In the genomic region with DNA sequence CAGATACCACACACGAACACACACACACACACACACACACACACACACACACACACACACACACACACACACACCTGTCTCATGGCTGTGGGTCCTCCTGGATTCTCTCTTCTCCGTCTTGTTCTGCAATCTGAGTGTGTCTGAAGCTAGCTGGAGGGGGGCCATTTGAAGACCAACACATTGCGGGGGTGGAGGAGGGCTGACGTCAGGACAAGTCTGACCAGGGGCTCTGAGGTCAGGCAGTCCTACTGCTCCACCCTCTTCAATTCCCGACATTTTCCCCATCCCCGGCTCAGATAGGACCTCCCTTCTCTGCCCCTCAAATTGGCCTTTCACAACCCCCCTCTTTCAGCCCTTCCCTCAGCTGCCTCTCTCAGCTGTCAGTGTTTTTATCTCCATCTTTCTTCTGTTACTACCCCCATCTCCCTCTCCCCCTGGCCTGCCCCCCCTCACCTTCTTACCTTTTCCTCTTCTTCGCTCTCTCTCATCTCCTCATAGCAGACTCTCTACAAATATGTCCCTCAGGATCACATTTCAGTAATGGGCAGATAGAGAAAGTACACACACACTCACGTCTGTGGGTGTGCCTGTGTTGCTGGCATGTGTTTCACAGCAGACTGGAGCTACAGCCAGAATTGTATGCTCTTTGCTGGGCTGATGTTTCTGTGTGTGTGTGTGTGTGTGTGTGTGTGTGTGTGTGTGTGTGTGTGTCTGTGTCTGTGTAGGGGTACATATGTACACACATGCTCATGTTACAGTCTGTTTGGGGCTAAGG, we compare ENCODE assay signal across 15 mouse cellular contexts. TPM values are rescaled to one million over a fixed set of nuclear protein-coding genes. Genes with fewer than 3 reads are reported as not detected.
DNase-seq lines count a peak whose midpoint lies in the region; ATAC-seq and TF ChIP-seq lines count a peak whose summit lies in the region.
"Had no signal": no experiment of that assay in that cellular context is flagged by ENCODE, and none has a peak within 500 bp of the region (broad histone marks: within the 10 kb centered on the region; RNA-seq: fewer than 3 reads in every experiment).

A gene (minus strand): TSS at position 142 of the 775 bp plus-strand sequence.

- H3K27me3 ChIP-seq in forebrain, embryonic 13.5 days = 0 out of 2 replicates have a peak, but pooled peaks cover 2% of the 10 kb centered on the region
- H3K27me3 ChIP-seq in forebrain, embryonic 10.5 days (ENCODE audit: poor library complexity, severe bottlenecking) = peaks cover 15% of the 10 kb centered on the region
- no peaks in the 10 kb centered on the region for H3K27me3 ChIP-seq in lung, postnatal 0 days (replicated peaks; ENCODE audit: insufficient read depth, low read length)
- peaks cover 5% of the 10 kb centered on the region; the same call in 1 of the 2 replicates for H3K27me3 ChIP-seq in embryonic facial prominence, embryonic 15.5 days
- H3K27me3 ChIP-seq in stomach, embryonic 16.5 days (ENCODE audit: control insufficient read depth, insufficient read depth, low read length) = no peaks in the 10 kb centered on the region
- H3K27me3 ChIP-seq: stomach, embryonic 15.5 days had no signal

- H3K36me3 ChIP-seq in forebrain, embryonic 13.5 days (ENCODE audit: poor library complexity, severe bottlenecking) = no peaks in the 10 kb centered on the region
- H3K36me3 ChIP-seq in forebrain, embryonic 10.5 days (replicated peaks) = no peaks in the 10 kb centered on the region
- H3K36me3 ChIP-seq in lung, postnatal 0 days (ENCODE audit: insufficient read depth, low read length) = no peaks in the 10 kb centered on the region
- H3K36me3 ChIP-seq in embryonic facial prominence, embryonic 15.5 days = no peaks in the 10 kb centered on the region
- H3K36me3 ChIP-seq in stomach, embryonic 16.5 days (ENCODE audit: control insufficient read depth, insufficient read depth, low read length) = no peaks in the 10 kb centered on the region
- H3K36me3 ChIP-seq: heart, embryonic 15.5 days; stomach, embryonic 15.5 days had no signal

- no peak within 1 kb of the TSS for H3K4me3 ChIP-seq in forebrain, embryonic 13.5 days
- no peak within 1 kb of the TSS for H3K4me3 ChIP-seq in forebrain, embryonic 10.5 days
- H3K4me3 ChIP-seq in lung, postnatal 0 days (ENCODE audit: low read depth, low read length) = no peak within 1 kb of the TSS
- H3K4me3 ChIP-seq in embryonic facial prominence, embryonic 15.5 days (replicated peaks) = no peak within 1 kb of the TSS
- no peak within 1 kb of the TSS for H3K4me3 ChIP-seq in stomach, embryonic 16.5 days (replicated peaks; ENCODE audit: low read length)
- H3K4me3 ChIP-seq: heart, embryonic 15.5 days; stomach, embryonic 15.5 days had no signal

- no peaks in the 10 kb centered on the region for H3K9me3 ChIP-seq in forebrain, embryonic 13.5 days (replicated peaks)
- no peaks in the 10 kb centered on the region; the same call in 1 of the 2 replicates for H3K9me3 ChIP-seq in forebrain, embryonic 10.5 days
- H3K9me3 ChIP-seq in lung, postnatal 0 days (ENCODE audit: low read length) = no peaks in the 10 kb centered on the region
- H3K9me3 ChIP-seq in embryonic facial prominence, embryonic 15.5 days (replicated peaks) = no peaks in the 10 kb centered on the region
- no peaks in the 10 kb centered on the region for H3K9me3 ChIP-seq in stomach, embryonic 16.5 days (replicated peaks; ENCODE audit: control insufficient read depth, low read length)
- H3K9me3 ChIP-seq: heart, embryonic 15.5 days; stomach, embryonic 15.5 days had no signal

- TF ChIP-seq CTCF in lung, postnatal 0 days (IDR thresholded peaks at IDR 0.05) = no peak

- DNase-seq in forebrain, embryonic 10.5 days (ENCODE audit: extremely low spot score, low spot score) = no peak
- peak; percentile 32 for DNase-seq in lung, postnatal 0 days (ENCODE audit: low spot score)
- no peak for DNase-seq in lung, postnatal 25 days (ENCODE audit: low spot score)
- DNase-seq in spleen, postnatal 4 days (ENCODE audit: low spot score in 2 of 2) = no peak
- DNase-seq: heart, adult 18-20 months; kidney, adult 2 months; liver; lung, adult 2 months; right cerebral cortex, adult 18-20 months; thymus, postnatal 25 days had no signal

- 69% methylated on average over 8 of the region's 8 CpGs for WGBS in forebrain, embryonic 13.5 days
- WGBS in forebrain, embryonic 10.5 days = 67% methylated on average over 8 of the region's 8 CpGs
- 33% methylated on average over 8 of the region's 8 CpGs for WGBS in lung, postnatal 0 days
- WGBS in embryonic facial prominence, embryonic 15.5 days = 16% methylated on average over 8 of the region's 8 CpGs
- 29% methylated on average over 8 of the region's 8 CpGs for WGBS in stomach, embryonic 16.5 days

- H3K27ac ChIP-seq in forebrain, embryonic 13.5 days = no peak within 1 kb of the TSS
- H3K27ac ChIP-seq in forebrain, embryonic 10.5 days = no peak within 1 kb of the TSS
- no peak within 1 kb of the TSS for H3K27ac ChIP-seq in lung, postnatal 0 days (ENCODE audit: low read length)
- H3K27ac ChIP-seq in embryonic facial prominence, embryonic 15.5 days (replicated peaks) = peak within 1 kb of the TSS; percentile 28; the same call in 1 of the 2 replicates
- H3K27ac ChIP-seq in stomach, embryonic 16.5 days (ENCODE audit: low read length) = no peak within 1 kb of the TSS
- H3K27ac ChIP-seq: heart, embryonic 15.5 days; stomach, embryonic 15.5 days had no signal

- no peak within 1 kb of the TSS for H3K4me2 ChIP-seq in forebrain, embryonic 13.5 days
- H3K4me2 ChIP-seq in lung, postnatal 0 days (replicated peaks; ENCODE audit: low read depth, low read length) = no peak within 1 kb of the TSS
- no peak within 1 kb of the TSS; the same call in 1 of the 2 replicates for H3K4me2 ChIP-seq in embryonic facial prominence, embryonic 15.5 days (replicated peaks)
- H3K4me2 ChIP-seq in stomach, embryonic 16.5 days (ENCODE audit: low read depth, low read length) = no peak within 1 kb of the TSS
- H3K4me2 ChIP-seq: heart, embryonic 15.5 days; stomach, embryonic 15.5 days had no signal

- H3K9ac ChIP-seq in forebrain, embryonic 13.5 days = no peak within 1 kb of the TSS
- H3K9ac ChIP-seq in lung, postnatal 0 days (replicated peaks; ENCODE audit: low read depth) = no peak within 1 kb of the TSS
- no peak within 1 kb of the TSS for H3K9ac ChIP-seq in embryonic facial prominence, embryonic 15.5 days
- H3K9ac ChIP-seq in stomach, embryonic 16.5 days (ENCODE audit: low read length) = no peak within 1 kb of the TSS
- H3K9ac ChIP-seq: heart, embryonic 15.5 days; stomach, embryonic 15.5 days had no signal

- H3K4me1 ChIP-seq in forebrain, embryonic 13.5 days = 0 out of 2 replicates have a peak, but pooled peaks cover under 1% of the 10 kb centered on the region
- H3K4me1 ChIP-seq in forebrain, embryonic 10.5 days = peaks cover 9% of the 10 kb centered on the region
- no peaks in the 10 kb centered on the region for H3K4me1 ChIP-seq in lung, postnatal 0 days (ENCODE audit: insufficient read depth, low read depth, low read length)
- H3K4me1 ChIP-seq in embryonic facial prominence, embryonic 15.5 days = peaks cover 10% of the 10 kb centered on the region; the same call in 1 of the 2 replicates
- no peaks in the 10 kb centered on the region for H3K4me1 ChIP-seq in stomach, embryonic 16.5 days (ENCODE audit: control insufficient read depth, insufficient read depth, low read length)
- H3K4me1 ChIP-seq: stomach, embryonic 15.5 days had no signal

- TF ChIP-seq EP300 in lung, postnatal 0 days (IDR thresholded peaks at IDR 0.05) = no peak

- peak; percentile 13; the same call in 1 of the 2 replicates for ATAC-seq in forebrain, embryonic 13.5 days
- peak; percentile 62 for ATAC-seq in lung, postnatal 0 days
- ATAC-seq in embryonic facial prominence, embryonic 15.5 days (ENCODE audit: insufficient number of reproducible peaks, low FRiP score, low TSS enrichment, low read depth) = no peak
- ATAC-seq in stomach, embryonic 16.5 days (ENCODE audit: insufficient read depth, low FRiP score) = peak; percentile 31; the same call in 1 of the 2 replicates

RNA-seq across cellular contexts. Expression of the gene that starts here (rescaled TPM):
- 0.65 and 0.77 TPM in 2 replicates for polyA plus RNA-seq in forebrain, embryonic 13.5 days (2015; fragmentation: Nextera tagmentation; extraction: Ambion mirVana)
- 1.00 and 1.4 TPM in 2 replicates for polyA plus RNA-seq in forebrain, embryonic 10.5 days (2016; fragmentation: Nextera tagmentation; extraction: Ambion mirVana)
- polyA plus RNA-seq in lung, postnatal 0 days (2015; fragmentation: Nextera tagmentation; extraction: Ambion mirVana) = 1.9 and 2.4 TPM in 2 replicates
- polyA plus RNA-seq in embryonic facial prominence, embryonic 15.5 days (2015; fragmentation: Nextera tagmentation; extraction: Ambion mirVana) = 1.4 and 1.5 TPM in 2 replicates
- polyA plus RNA-seq in stomach, embryonic 16.5 days (2015; fragmentation: Nextera tagmentation; extraction: Ambion mirVana) = 0.88 and 0.94 TPM in 2 replicates

Comparison
In these comparisons a context has a peak if more than half of its experiments do, and no peak if none do; other contexts are left out.
1. Peak in ATAC-seq in forebrain, embryonic 13.5 days; RNA of the gene not detected or under 1 TPM.
2. Peak in ATAC-seq in stomach, embryonic 16.5 days; RNA of the gene not detected or under 1 TPM.